8 mouse cellular contexts compared by ENCODE assay signal in the genomic region with DNA sequence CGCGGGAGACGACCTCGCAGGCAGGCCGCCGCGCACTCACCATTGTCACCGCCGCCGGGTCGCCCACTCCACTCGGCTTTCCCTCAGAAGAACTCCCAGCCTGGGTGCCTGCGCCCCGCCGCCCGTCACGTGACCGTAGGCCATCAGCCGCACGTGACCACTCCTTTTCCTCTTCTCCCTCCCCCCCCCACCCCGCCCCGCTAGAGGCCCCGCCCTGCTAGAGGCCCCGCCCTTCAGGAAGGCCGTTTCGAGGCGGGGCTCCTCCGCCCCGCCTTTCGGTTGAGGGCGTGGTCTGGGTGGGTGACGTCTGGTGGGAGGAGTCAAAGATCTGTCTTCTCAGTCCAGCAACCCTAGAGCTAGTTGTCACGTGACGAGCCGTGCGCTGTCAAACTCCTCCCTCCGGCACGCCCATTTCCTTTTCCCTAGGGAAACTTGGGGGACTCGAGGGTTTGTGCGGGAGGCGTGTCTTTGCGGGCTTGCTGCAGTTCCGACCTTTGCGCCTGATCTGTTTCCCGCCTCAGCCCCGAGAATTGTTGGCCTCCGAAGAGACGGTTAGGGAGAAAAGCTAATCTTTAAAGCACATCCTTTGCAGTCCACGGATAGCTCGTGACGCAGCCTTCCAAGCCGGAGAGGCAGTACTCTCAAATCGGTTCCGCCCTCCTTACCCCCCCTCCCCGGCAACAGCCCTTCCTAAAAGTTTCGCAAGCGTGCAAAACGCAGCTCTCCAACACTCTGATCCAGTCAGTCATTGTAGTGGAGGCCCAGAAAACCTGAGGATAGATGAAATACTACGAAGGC. TPM values are rescaled to one million over a fixed set of nuclear protein-coding genes. Genes with fewer than 3 reads are reported as not detected.
DNase-seq lines count a peak whose midpoint lies in the region; ATAC-seq and TF ChIP-seq lines count a peak whose summit lies in the region.

A gene (minus strand): TSS at position 188 of the 798 bp plus-strand sequence.

- peak within 1 kb of the TSS; percentile 80 for H3K4me2 ChIP-seq in forebrain, embryonic 16.5 days (ENCODE audit: low read length)
- H3K4me2 ChIP-seq in lung, embryonic 14.5 days: peak within 1 kb of the TSS; percentile 76

- DNase-seq in G1E (ENCODE audit: low spot score): peak; percentile 72
- peak; percentile 97 to 98 for DNase-seq in cerebellum, adult 18-20 months
- peak; percentile 99 to 100 for DNase-seq in heart, postnatal 36 days
- DNase-seq in layer of hippocampus, adult 2 months (ENCODE audit: low spot score in 2 of 2): peak; percentile 99
- DNase-seq in lung, embryonic 14.5 days: peak; percentile 100
- peak; percentile 99 for DNase-seq in thymus, adult 2 months

- peak; percentile 71 for ATAC-seq in G1E (ENCODE audit: extremely low read depth, insufficient number of reproducible peaks, low FRiP score, poor library complexity, severe bottlenecking)
- ATAC-seq in forebrain, embryonic 16.5 days: peak; percentile 90
- ATAC-seq in lung, embryonic 14.5 days (ENCODE audit: insufficient read depth): peak; percentile 90

- H3K27me3 ChIP-seq in G1E (ENCODE audit: insufficient read depth, low read length): no peaks in the 10 kb centered on the region
- H3K27me3 ChIP-seq in forebrain, embryonic 16.5 days (replicated peaks; ENCODE audit: control insufficient read depth, insufficient read depth, low read length): no peaks in the 10 kb centered on the region
- no peaks in the 10 kb centered on the region for H3K27me3 ChIP-seq in lung, embryonic 14.5 days (ENCODE audit: insufficient read depth, low read length)
- H3K27me3 ChIP-seq in thymus, adult 2 months (ENCODE audit: control insufficient read depth, insufficient read depth, low read length): no peaks in the 10 kb centered on the region

- H3K4me1 ChIP-seq in G1E (ENCODE audit: insufficient read depth, low read depth, low read length): peaks cover 12% of the 10 kb centered on the region; the same call in 1 of the 2 replicates
- H3K4me1 ChIP-seq in forebrain, embryonic 16.5 days (replicated peaks; ENCODE audit: control insufficient read depth, insufficient read depth, low read length): peaks cover 4% of the 10 kb centered on the region
- peaks cover 2% of the 10 kb centered on the region; the same call in 1 of the 2 replicates for H3K4me1 ChIP-seq in lung, embryonic 14.5 days (ENCODE audit: insufficient read depth)
- H3K4me1 ChIP-seq in olfactory bulb, adult 2 months (ENCODE audit: control insufficient read depth, insufficient read depth, low read length): peaks cover 2% of the 10 kb centered on the region; the same call in 1 of the 2 replicates
- no peaks in the 10 kb centered on the region for H3K4me1 ChIP-seq in thymus, adult 2 months (replicated peaks; ENCODE audit: control insufficient read depth, insufficient read depth, low read length)

- intact Hi-C loops in heart, postnatal 36 days (cut with DNase I): loop anchor here (5.0 to 10.0 kb wide), 3 partner anchors 142 to 758 kb away; a partner anchor contains a TSS

- TF ChIP-seq CTCF in G1E (IDR thresholded peaks at IDR 0.05; ENCODE audit: low read depth, low read length): no peak
- TF ChIP-seq CTCF in layer of hippocampus, adult 2 months (conservative IDR thresholded peaks at IDR 0.05): no peak
- no peak for TF ChIP-seq CTCF in lung, embryonic 14.5 days (IDR thresholded peaks at IDR 0.05; ENCODE audit: low read depth)
- TF ChIP-seq CTCF in olfactory bulb, adult 2 months (IDR thresholded peaks at IDR 0.05; ENCODE audit: insufficient read depth, low read depth, low read length): no peak
- no peak; the same call in 1 of the 2 replicates for TF ChIP-seq CTCF in thymus, adult 2 months (IDR thresholded peaks at IDR 0.05; ENCODE audit: borderline replicate concordance, control insufficient read depth, extremely low read depth, insufficient read depth, low read length, poor library complexity)

- H3K4me3 ChIP-seq in G1E (ENCODE audit: low read depth, low read length): peak within 1 kb of the TSS; percentile 81
- H3K4me3 ChIP-seq in forebrain, embryonic 16.5 days (replicated peaks; ENCODE audit: low read length): peak within 1 kb of the TSS; percentile 98
- H3K4me3 ChIP-seq in layer of hippocampus, adult 2 months: peak within 1 kb of the TSS; percentile 96
- H3K4me3 ChIP-seq in lung, embryonic 14.5 days (ENCODE audit: low read depth, low read length): peak within 1 kb of the TSS; percentile 94
- H3K4me3 ChIP-seq in olfactory bulb, adult 2 months (ENCODE audit: insufficient read depth, low read depth, low read length): peak within 1 kb of the TSS; percentile 65
- H3K4me3 ChIP-seq in thymus, adult 2 months (ENCODE audit: control insufficient read depth, insufficient read depth, low read length): peak within 1 kb of the TSS; percentile 91

- H3K9ac ChIP-seq in forebrain, embryonic 16.5 days (replicated peaks; ENCODE audit: low read depth, low read length): peak within 1 kb of the TSS; percentile 92
- peak within 1 kb of the TSS; percentile 80 for H3K9ac ChIP-seq in lung, embryonic 14.5 days

- WGBS in forebrain, embryonic 16.5 days: 0% methylated on average over 54 of the region's 59 CpGs
- under 1% methylated on average over 59 of the region's 59 CpGs for WGBS in lung, embryonic 14.5 days
- under 1% methylated on average over 57 of the region's 59 CpGs for WGBS in olfactory bulb, adult 2 months
- under 1% methylated on average over 59 of the region's 59 CpGs for WGBS in thymus, adult 2 months

- H3K9me3 ChIP-seq in G1E (replicated peaks): no peaks in the 10 kb centered on the region
- H3K9me3 ChIP-seq in forebrain, embryonic 16.5 days (ENCODE audit: control insufficient read depth, low read length): no peaks in the 10 kb centered on the region
- H3K9me3 ChIP-seq in lung, embryonic 14.5 days (ENCODE audit: low read depth, low read length): no peaks in the 10 kb centered on the region

- TF ChIP-seq POLR2A in olfactory bulb, adult 2 months (IDR thresholded peaks at IDR 0.05; ENCODE audit: insufficient read depth, low read depth, low read length): no peak; the same call in 1 of the 2 replicates
- TF ChIP-seq POLR2A in thymus, adult 2 months (IDR thresholded peaks at IDR 0.05; ENCODE audit: control insufficient read depth, extremely low read depth, insufficient read depth, low read length, poor library complexity): peak; percentile 43; the same call in 1 of the 2 replicates

- H3K36me3 ChIP-seq in G1E (replicated peaks): peaks cover 7% of the 10 kb centered on the region
- no peaks in the 10 kb centered on the region for H3K36me3 ChIP-seq in forebrain, embryonic 16.5 days (ENCODE audit: control insufficient read depth, insufficient read depth)
- H3K36me3 ChIP-seq in lung, embryonic 14.5 days (ENCODE audit: insufficient read depth): no peaks in the 10 kb centered on the region
- no peaks in the 10 kb centered on the region for H3K36me3 ChIP-seq in thymus, adult 2 months (ENCODE audit: control insufficient read depth, insufficient read depth, low read length)

- H3K27ac ChIP-seq in forebrain, embryonic 16.5 days (ENCODE audit: low read length): peak within 1 kb of the TSS; percentile 77
- H3K27ac ChIP-seq in layer of hippocampus, adult 2 months: peak within 1 kb of the TSS; percentile 88
- H3K27ac ChIP-seq in lung, embryonic 14.5 days (ENCODE audit: low read depth): peak within 1 kb of the TSS; percentile 79
- peak within 1 kb of the TSS; percentile 3 for H3K27ac ChIP-seq in olfactory bulb, adult 2 months (ENCODE audit: insufficient read depth, low read depth, low read length)
- H3K27ac ChIP-seq in thymus, adult 2 months (ENCODE audit: control insufficient read depth, insufficient read depth, low read length): peak within 1 kb of the TSS; percentile 40; the same call in 1 of the 2 replicates

RNA-seq across cellular contexts. Expression of the gene that starts here (rescaled TPM):
- 63.4 and 79.5 TPM in 2 replicates for total RNA-seq in G1E (2014; fragmentation: Nextera tagmentation)
- total RNA-seq in G1E (2017): 134 and 165 TPM in 2 replicates
- 5.1 and 10.3 TPM in 2 replicates for polyA plus RNA-seq in G1E (2012)
- 75.5 and 90.3 TPM in 2 replicates for polyA plus RNA-seq in forebrain, embryonic 16.5 days (2015; fragmentation: Nextera tagmentation; extraction: Ambion mirVana)
- total RNA-seq in heart, postnatal 36 days (2021): 10 to 100 TPM; 46.5 to 46.6 TPM
- 10 to 100 TPM; 45.3 to 48.0 TPM for total RNA-seq in layer of hippocampus, adult 2 months (2021)
- 71.2 and 75.7 TPM in 2 replicates for polyA plus RNA-seq in lung, embryonic 14.5 days (2014; fragmentation: Nextera tagmentation; extraction: Ambion mirVana)
- polyA plus RNA-seq in olfactory bulb, adult 2 months (2012; ENCODE audit: insufficient read depth, insufficient read length, low replicate concordance, missing spikeins): not detected in 2 replicates
- polyA plus RNA-seq in thymus, adult 2 months (2012; rRNA removed): 9.3 and 11.4 TPM in 2 replicates

Comparison
In these comparisons a context has a peak if more than half of its experiments do, and no peak if none do; other contexts are left out.
1. Peak in every context shown above with its lines: DNase-seq, ATAC-seq, H3K4me3 ChIP-seq and H3K27ac ChIP-seq.
2. H3K27ac ChIP-seq: peak in every context shown above with its lines; median percentile 88 in layer of hippocampus, adult 2 months; 79 in lung, embryonic 14.5 days; 77 in forebrain, embryonic 16.5 days; 40 in thymus, adult 2 months; 3 in olfactory bulb, adult 2 months.